Mouse (Mus musculus) bone marrow, adult 2 months (tissue): ENCODE results near the gene Dck.

ENCODE experiments used
- CTCF ChIP-seq: fragments of 200-500 bp; IDR thresholded peaks from 2 replicates; pipeline ENCODE4 v1.5.1; 2011; ENCODE audit warnings: low read length, control low read depth; ENCODE audit not compliant: control insufficient read depth, insufficient read depth
- POLR2A ChIP-seq: fragments of 200-500 bp; IDR thresholded peaks from 2 replicates; pipeline ENCODE4 v1.6.1; 2011; ENCODE audit warnings: low read depth, mild to moderate bottlenecking, control low read depth, low read length, borderline replicate concordance; ENCODE audit not compliant: control insufficient read depth

DNA sequence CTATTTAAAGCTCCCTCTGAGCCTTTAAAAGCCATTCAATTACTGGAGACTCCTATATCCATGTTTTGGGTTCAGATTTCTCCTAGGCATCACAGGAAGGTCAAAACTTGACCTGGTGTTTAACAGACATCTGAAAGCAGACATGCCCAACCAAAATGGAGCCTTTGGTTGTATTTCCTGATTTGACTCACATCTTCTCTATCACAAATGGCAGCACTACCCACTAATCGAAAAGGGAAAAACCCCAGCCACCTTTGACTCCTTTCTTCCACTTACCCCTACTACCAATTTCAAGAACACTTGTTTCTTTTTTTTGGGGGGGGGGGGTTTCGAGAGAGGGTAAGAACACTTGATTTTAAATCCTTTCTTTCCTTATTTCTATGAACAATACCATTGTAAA is 47.8 kb upstream of the Dck start:
- TF ChIP-seq CTCF (no peak), POLR2A (no peak)
